Mouse (Mus musculus): ENCODE measurements around the gene Gm16485.

Gm16485 gene

GRCm38 (mm10) chr9:8971491-8971890 is at the start of gene Gm16485:
Gm16485 (plus strand) TSS chr9:8971791.
- no peak for DNase-seq

GRCm38 (mm10) chr9:8927561-8927960 is 44.0 kb upstream of the Gm16485 start:
- no peak for DNase-seq

GRCm38 (mm10) chr9:8937753-8938152 is 33.8 kb upstream of the Gm16485 start:
- no peak for DNase-seq

DNA sequence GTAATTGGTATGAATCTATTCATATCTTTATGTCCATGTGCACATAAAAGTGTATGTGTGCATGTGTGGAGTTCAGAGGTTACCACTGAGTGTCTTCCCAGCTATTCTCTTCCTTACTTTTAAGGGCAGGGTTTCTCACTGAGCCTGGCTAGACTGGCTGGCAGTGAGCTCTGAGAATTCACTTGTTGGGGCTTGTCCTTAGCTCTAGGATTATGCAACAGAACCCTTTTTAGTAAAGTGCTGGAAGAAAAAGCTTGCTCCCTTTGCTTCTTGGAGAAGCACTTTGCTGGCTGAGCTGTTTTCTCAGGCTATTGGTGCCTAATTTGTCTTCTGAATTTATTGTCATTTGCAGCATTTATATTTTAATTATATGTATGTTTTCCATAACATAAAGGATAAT is 18.3 kb upstream of the Gm16485 start:
- DNase-seq: no peak

GRCm38 (mm10) chr9:8964512-8965133 is 7.0 kb upstream of the Gm16485 start:
- DNase-seq: peak; percentile 29 to 37

DNA sequence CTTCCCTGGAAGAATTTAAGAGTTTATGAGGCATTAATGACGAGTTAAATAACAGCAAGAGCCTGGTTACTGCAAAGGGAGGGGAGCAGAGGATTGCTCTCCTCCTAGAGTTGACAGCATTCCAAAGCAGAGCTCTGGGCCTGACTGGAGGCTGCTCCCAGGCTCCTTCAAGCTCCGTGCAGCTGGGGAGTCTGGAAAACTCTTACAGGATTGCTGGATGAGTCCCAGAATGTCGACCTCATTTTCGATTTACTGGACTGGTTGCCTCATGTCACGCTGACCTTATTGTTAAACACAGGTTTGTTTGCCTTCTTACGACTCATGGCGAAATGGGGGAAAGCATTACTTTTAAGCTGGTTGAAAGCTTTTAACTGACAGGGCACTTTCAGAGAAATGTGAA is 1.4 kb upstream of the Gm16485 start:
- DNase-seq: no peak

- DNase-seq: no peak
Measured at GRCm38 (mm10) chr9:8977775-8978174, 6.2 kb downstream of the Gm16485 start.

DNA sequence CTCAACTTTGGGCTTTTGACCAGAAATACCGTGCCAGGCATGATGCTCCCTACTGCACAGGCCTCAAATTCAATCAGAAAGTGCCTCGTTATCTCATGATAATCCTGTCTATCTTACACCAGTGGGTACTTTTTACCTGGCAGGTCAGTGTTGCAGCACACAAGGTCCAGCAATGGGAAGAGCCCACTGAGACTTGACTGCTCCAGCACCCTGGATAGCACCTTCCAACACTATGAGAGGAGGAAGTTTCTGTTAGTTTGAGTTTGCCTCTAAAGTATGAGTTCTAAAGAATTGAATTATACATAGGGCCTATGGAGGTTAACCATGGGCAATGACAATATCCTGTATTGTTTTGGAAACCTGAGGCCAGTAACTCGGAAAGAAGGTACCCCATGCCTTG is 10.7 kb downstream of the Gm16485 start:
- DNase-seq: no peak

- no peak for DNase-seq
Measured at GRCm38 (mm10) chr9:8996494-8996893, 24.9 kb downstream of the Gm16485 start.

DNA sequence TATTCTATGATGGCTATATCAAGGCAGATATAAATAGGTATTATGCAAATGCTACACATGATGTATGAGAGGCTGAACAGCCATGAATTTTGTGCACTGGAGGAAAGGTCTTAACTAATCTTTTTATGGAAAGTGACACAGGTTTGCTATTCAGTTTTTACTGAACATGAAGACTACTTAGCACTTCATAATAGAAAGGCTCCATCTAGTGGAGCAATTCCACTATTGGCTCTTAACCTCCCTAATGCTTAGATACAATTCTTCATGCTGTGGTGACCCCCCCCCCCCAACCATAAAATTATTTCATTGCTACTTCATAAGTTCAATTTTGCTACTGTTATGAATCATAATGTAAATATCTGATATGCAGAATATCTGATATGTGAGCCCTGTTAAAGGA is 29.6 kb downstream of the Gm16485 start:
- DNase-seq: no peak

GRCm38 (mm10) chr9:9015108-9015507 is 43.5 kb downstream of the Gm16485 start:
- DNase-seq: no peak
